Mouse (Mus musculus): ENCODE results near the gene Eipr1. TPM values are rescaled to one million over a fixed set of nuclear protein-coding genes. Genes with fewer than 3 reads are reported as not detected.

The Eipr1 gene
- polyA plus RNA-seq, 1 experiment from 2014 or later: 29.0 TPM

- Histone ChIP-seq H3K4me1 (ENCODE audit: control insufficient read depth, insufficient read depth, low read length) (peaks cover 5% of the 10 kb centered on the region; the same call in 1 of the 2 replicates), H3K4me3 (ENCODE audit: low read depth, low read length) (no peak overlapping the region), H3K4me2 (ENCODE audit: low read depth, low read length) (no peak overlapping the region), H3K27me3 (replicated peaks; ENCODE audit: control insufficient read depth, insufficient read depth, low read length) (no peaks in the 10 kb centered on the region), H3K36me3 (ENCODE audit: control insufficient read depth, insufficient read depth, low read length) (no peaks in the 10 kb centered on the region), H3K9me3 (ENCODE audit: control insufficient read depth, low read length) (no peaks in the 10 kb centered on the region), H3K9ac (ENCODE audit: low read depth, low read length) (no peak overlapping the region), H3K27ac (replicated peaks; ENCODE audit: low read depth, low read length) (no peak overlapping the region)
- DNase-seq (ENCODE audit: low spot score) (no peak), ATAC-seq (ENCODE audit: low read depth) (0 out of 2 replicates have a peak, but pooled peaks have one; percentile 34)
- WGBS: 36% methylated on average over 3 of the region's 3 CpGs
Measured at GRCm38 (mm10) chr12:28817891-28818290, 66.3 kb downstream of the Eipr1 start.

- 89% methylated on average over 7 of the region's 7 CpGs for WGBS
- no peak overlapping the region for H3K4me3 ChIP-seq (ENCODE audit: low read depth, low read length)
- ATAC-seq (ENCODE audit: low read depth) (no peak), DNase-seq (ENCODE audit: low spot score) (no peak)
- H3K9ac ChIP-seq (ENCODE audit: low read depth, low read length): no peak overlapping the region
- no peak overlapping the region for H3K4me2 ChIP-seq (ENCODE audit: low read depth, low read length)
- no peaks in the 10 kb centered on the region for H3K9me3 ChIP-seq (ENCODE audit: control insufficient read depth, low read length)
- H3K27me3 ChIP-seq (replicated peaks; ENCODE audit: control insufficient read depth, insufficient read depth, low read length): no peaks in the 10 kb centered on the region
- H3K27ac ChIP-seq (replicated peaks; ENCODE audit: low read depth, low read length): no peak overlapping the region
- no peaks in the 10 kb centered on the region for H3K4me1 ChIP-seq (ENCODE audit: control insufficient read depth, insufficient read depth, low read length)
- H3K36me3 ChIP-seq (ENCODE audit: control insufficient read depth, insufficient read depth, low read length): no peaks in the 10 kb centered on the region
Measured at GRCm38 (mm10) chr12:28823518-28823917, 71.9 kb downstream of the Eipr1 start.

- DNase-seq (ENCODE audit: low spot score) (no peak), ATAC-seq (ENCODE audit: low read depth) (no peak)
- Histone ChIP-seq H3K9ac (ENCODE audit: low read depth, low read length) (no peak overlapping the region), H3K9me3 (ENCODE audit: control insufficient read depth, low read length) (no peaks in the 10 kb centered on the region), H3K4me3 (ENCODE audit: low read depth, low read length) (no peak overlapping the region), H3K27me3 (replicated peaks; ENCODE audit: control insufficient read depth, insufficient read depth, low read length) (no peaks in the 10 kb centered on the region), H3K27ac (replicated peaks; ENCODE audit: low read depth, low read length) (no peak overlapping the region), H3K36me3 (ENCODE audit: control insufficient read depth, insufficient read depth, low read length) (no peaks in the 10 kb centered on the region), H3K4me2 (ENCODE audit: low read depth, low read length) (no peak overlapping the region), H3K4me1 (ENCODE audit: control insufficient read depth, insufficient read depth, low read length) (no peaks in the 10 kb centered on the region)
- WGBS: 85% methylated on average over 3 of the region's 3 CpGs
Measured at GRCm38 (mm10) chr12:28829502-28829901, 77.9 kb downstream of the Eipr1 start.

GRCm38 (mm10) chr12:28830471-28830870 lies 78.9 kb downstream of the Eipr1 start:
- DNase-seq (ENCODE audit: low spot score) (no peak), ATAC-seq (ENCODE audit: low read depth) (no peak)
- WGBS: 80% methylated on average over 3 of the region's 3 CpGs
- Histone ChIP-seq H3K4me2 (ENCODE audit: low read depth, low read length) (no peak overlapping the region), H3K36me3 (ENCODE audit: control insufficient read depth, insufficient read depth, low read length) (no peaks in the 10 kb centered on the region), H3K27me3 (replicated peaks; ENCODE audit: control insufficient read depth, insufficient read depth, low read length) (no peaks in the 10 kb centered on the region), H3K4me1 (ENCODE audit: control insufficient read depth, insufficient read depth, low read length) (no peaks in the 10 kb centered on the region), H3K27ac (replicated peaks; ENCODE audit: low read depth, low read length) (no peak overlapping the region), H3K9me3 (ENCODE audit: control insufficient read depth, low read length) (no peaks in the 10 kb centered on the region), H3K9ac (ENCODE audit: low read depth, low read length) (no peak overlapping the region), H3K4me3 (ENCODE audit: low read depth, low read length) (no peak overlapping the region)

- Histone ChIP-seq H3K4me1 (ENCODE audit: control insufficient read depth, insufficient read depth, low read length) (no peaks in the 10 kb centered on the region), H3K27ac (replicated peaks; ENCODE audit: low read depth, low read length) (no peak overlapping the region), H3K27me3 (replicated peaks; ENCODE audit: control insufficient read depth, insufficient read depth, low read length) (no peaks in the 10 kb centered on the region), H3K4me2 (ENCODE audit: low read depth, low read length) (no peak overlapping the region), H3K36me3 (ENCODE audit: control insufficient read depth, insufficient read depth, low read length) (no peaks in the 10 kb centered on the region), H3K4me3 (ENCODE audit: low read depth, low read length) (no peak overlapping the region), H3K9me3 (ENCODE audit: control insufficient read depth, low read length) (no peaks in the 10 kb centered on the region), H3K9ac (ENCODE audit: low read depth, low read length) (no peak overlapping the region)
- DNase-seq (ENCODE audit: low spot score) (peak; percentile 74), ATAC-seq (ENCODE audit: low read depth) (0 out of 2 replicates have a peak, but pooled peaks have one; percentile 57)
- WGBS: 36% methylated on average over 7 of the region's 7 CpGs
Measured at GRCm38 (mm10) chr12:28831066-28831733, 79.6 kb downstream of the Eipr1 start.

GRCm38 (mm10) chr12:28834266-28834665 lies 82.7 kb downstream of the Eipr1 start:
- Histone ChIP-seq H3K4me3 (ENCODE audit: low read depth, low read length) (no peak overlapping the region), H3K9me3 (ENCODE audit: control insufficient read depth, low read length) (no peaks in the 10 kb centered on the region), H3K36me3 (ENCODE audit: control insufficient read depth, insufficient read depth, low read length) (no peaks in the 10 kb centered on the region), H3K4me1 (ENCODE audit: control insufficient read depth, insufficient read depth, low read length) (no peaks in the 10 kb centered on the region), H3K4me2 (ENCODE audit: low read depth, low read length) (no peak overlapping the region), H3K9ac (ENCODE audit: low read depth, low read length) (no peak overlapping the region), H3K27ac (replicated peaks; ENCODE audit: low read depth, low read length) (no peak overlapping the region), H3K27me3 (replicated peaks; ENCODE audit: control insufficient read depth, insufficient read depth, low read length) (no peaks in the 10 kb centered on the region)
- 79% methylated on average over 6 of the region's 6 CpGs for WGBS
- DNase-seq (ENCODE audit: low spot score) (no peak), ATAC-seq (ENCODE audit: low read depth) (no peak)

- ATAC-seq (ENCODE audit: low read depth) (no peak), DNase-seq (ENCODE audit: low spot score) (no peak)
- Histone ChIP-seq H3K9ac (ENCODE audit: low read depth, low read length) (no peak overlapping the region), H3K36me3 (ENCODE audit: control insufficient read depth, insufficient read depth, low read length) (no peaks in the 10 kb centered on the region), H3K27ac (replicated peaks; ENCODE audit: low read depth, low read length) (no peak overlapping the region), H3K4me2 (ENCODE audit: low read depth, low read length) (no peak overlapping the region), H3K9me3 (ENCODE audit: control insufficient read depth, low read length) (no peaks in the 10 kb centered on the region), H3K4me1 (ENCODE audit: control insufficient read depth, insufficient read depth, low read length) (no peaks in the 10 kb centered on the region), H3K27me3 (replicated peaks; ENCODE audit: control insufficient read depth, insufficient read depth, low read length) (no peaks in the 10 kb centered on the region), H3K4me3 (ENCODE audit: low read depth, low read length) (no peak overlapping the region)
- WGBS: 87% methylated on average over 3 of the region's 3 CpGs
Measured at GRCm38 (mm10) chr12:28835683-28836082, 84.1 kb downstream of the Eipr1 start.

GRCm38 (mm10) chr12:28838268-28838667 lies 86.7 kb downstream of the Eipr1 start:
- no peak overlapping the region for H3K27ac ChIP-seq (replicated peaks; ENCODE audit: low read depth, low read length)
- ATAC-seq (ENCODE audit: low read depth): no peak
- no peaks in the 10 kb centered on the region for H3K9me3 ChIP-seq (ENCODE audit: control insufficient read depth, low read length)
- 86% methylated on average over 4 of the region's 4 CpGs for WGBS
- no peaks in the 10 kb centered on the region for H3K4me1 ChIP-seq (ENCODE audit: control insufficient read depth, insufficient read depth, low read length)
- no peaks in the 10 kb centered on the region for H3K27me3 ChIP-seq (replicated peaks; ENCODE audit: control insufficient read depth, insufficient read depth, low read length)
- no peak overlapping the region for H3K4me2 ChIP-seq (ENCODE audit: low read depth, low read length)
- no peak for DNase-seq (ENCODE audit: low spot score)
- H3K9ac ChIP-seq (ENCODE audit: low read depth, low read length): no peak overlapping the region
- H3K4me3 ChIP-seq (ENCODE audit: low read depth, low read length): no peak overlapping the region
- H3K36me3 ChIP-seq (ENCODE audit: control insufficient read depth, insufficient read depth, low read length): no peaks in the 10 kb centered on the region

GRCm38 (mm10) chr12:28838971-28839370 lies 87.4 kb downstream of the Eipr1 start:
- DNase-seq (ENCODE audit: low spot score) (peak; percentile 68), ATAC-seq (ENCODE audit: low read depth) (no peak)
- Histone ChIP-seq H3K4me3 (ENCODE audit: low read depth, low read length) (no peak overlapping the region), H3K9ac (ENCODE audit: low read depth, low read length) (no peak overlapping the region), H3K27ac (replicated peaks; ENCODE audit: low read depth, low read length) (no peak overlapping the region), H3K27me3 (replicated peaks; ENCODE audit: control insufficient read depth, insufficient read depth, low read length) (no peaks in the 10 kb centered on the region), H3K4me1 (ENCODE audit: control insufficient read depth, insufficient read depth, low read length) (no peaks in the 10 kb centered on the region), H3K9me3 (ENCODE audit: control insufficient read depth, low read length) (no peaks in the 10 kb centered on the region), H3K4me2 (ENCODE audit: low read depth, low read length) (no peak overlapping the region), H3K36me3 (ENCODE audit: control insufficient read depth, insufficient read depth, low read length) (no peaks in the 10 kb centered on the region)
- WGBS: 65% methylated on average over 7 of the region's 7 CpGs

All from embryonic facial prominence, embryonic 14.5 days (tissue).